Mouse (Mus musculus) retina, embryonic 14.5 days (tissue): ENCODE measurements around the gene Cfdp1.

Experiments used
- DNase-seq: peaks from one replicate; pipeline ENCODE4 v3.0.0-alpha.2; 2015; ENCODE audit warnings: low spot score

Gene Cfdp1

GRCm38 (mm10) chr8:111793324-111793917, 60.7 kb downstream of the Cfdp1 start:
- no peak for DNase-seq

- DNase-seq, result no peak
Observed at GRCm38 (mm10) chr8:111789639-111790038, 64.5 kb downstream of the Cfdp1 start.

GRCm38 (mm10) chr8:111789200-111789599, 64.9 kb downstream of the Cfdp1 start:
- DNase-seq, result no peak

- no peak for DNase-seq
Observed at GRCm38 (mm10) chr8:111788497-111788896, 65.6 kb downstream of the Cfdp1 start.

GRCm38 (mm10) chr8:111788085-111788484, 66.0 kb downstream of the Cfdp1 start:
- no peak for DNase-seq

GRCm38 (mm10) chr8:111787683-111788082, 66.4 kb downstream of the Cfdp1 start:
- DNase-seq, result peak; percentile 20

- DNase-seq, result peak; percentile 49
Observed at GRCm38 (mm10) chr8:111786701-111787588, 67.1 kb downstream of the Cfdp1 start.

- DNase-seq, result no peak
Observed at GRCm38 (mm10) chr8:111786116-111786515, 68.0 kb downstream of the Cfdp1 start.

GRCm38 (mm10) chr8:111782671-111783394, 71.3 kb downstream of the Cfdp1 start:
- DNase-seq, result no peak

- DNase-seq, result no peak
Observed at GRCm38 (mm10) chr8:111782161-111782560, 71.9 kb downstream of the Cfdp1 start.

GRCm38 (mm10) chr8:111780697-111781424, 73.2 kb downstream of the Cfdp1 start:
- DNase-seq, result no peak

- DNase-seq, result no peak
Observed at GRCm38 (mm10) chr8:111779690-111780089, 74.4 kb downstream of the Cfdp1 start.

- DNase-seq, result no peak
Observed at GRCm38 (mm10) chr8:111778801-111779200, 75.3 kb downstream of the Cfdp1 start.

GRCm38 (mm10) chr8:111776492-111776891, 77.6 kb downstream of the Cfdp1 start:
- DNase-seq, result no peak

GRCm38 (mm10) chr8:111775766-111776165, 78.3 kb downstream of the Cfdp1 start:
- no peak for DNase-seq

GRCm38 (mm10) chr8:111773476-111773875, 80.6 kb downstream of the Cfdp1 start:
- DNase-seq, result no peak

GRCm38 (mm10) chr8:111773057-111773456, 81.0 kb downstream of the Cfdp1 start:
- no peak for DNase-seq

- DNase-seq, result no peak
Observed at GRCm38 (mm10) chr8:111772083-111772482, 82.0 kb downstream of the Cfdp1 start.

- no peak for DNase-seq
Observed at GRCm38 (mm10) chr8:111771625-111772020, 82.5 kb downstream of the Cfdp1 start.

GRCm38 (mm10) chr8:111770958-111771624, 83.0 kb downstream of the Cfdp1 start:
- DNase-seq, result no peak

GRCm38 (mm10) chr8:111769764-111770428, 84.2 kb downstream of the Cfdp1 start:
- DNase-seq, result no peak
